Mouse (Mus musculus) forelimb bud, embryonic 11.5 days (tissue): Measurements from ENCODE around the gene Park7.
A peak's percentile ranks its signal among the peaks of the same experiment; 100 is the strongest.
"Not testable (repeated sequence)": the region's sequence is repeated elsewhere in the genome, so short reads cannot be mapped to it uniquely, and the experiment has no call there.

Source experiments
- DNase-seq: peaks from one replicate; pipeline ENCODE4 v3.0.0-alpha.2; 2012; ENCODE audit warnings: low read depth, low spot score

The Park7 gene

DNA sequence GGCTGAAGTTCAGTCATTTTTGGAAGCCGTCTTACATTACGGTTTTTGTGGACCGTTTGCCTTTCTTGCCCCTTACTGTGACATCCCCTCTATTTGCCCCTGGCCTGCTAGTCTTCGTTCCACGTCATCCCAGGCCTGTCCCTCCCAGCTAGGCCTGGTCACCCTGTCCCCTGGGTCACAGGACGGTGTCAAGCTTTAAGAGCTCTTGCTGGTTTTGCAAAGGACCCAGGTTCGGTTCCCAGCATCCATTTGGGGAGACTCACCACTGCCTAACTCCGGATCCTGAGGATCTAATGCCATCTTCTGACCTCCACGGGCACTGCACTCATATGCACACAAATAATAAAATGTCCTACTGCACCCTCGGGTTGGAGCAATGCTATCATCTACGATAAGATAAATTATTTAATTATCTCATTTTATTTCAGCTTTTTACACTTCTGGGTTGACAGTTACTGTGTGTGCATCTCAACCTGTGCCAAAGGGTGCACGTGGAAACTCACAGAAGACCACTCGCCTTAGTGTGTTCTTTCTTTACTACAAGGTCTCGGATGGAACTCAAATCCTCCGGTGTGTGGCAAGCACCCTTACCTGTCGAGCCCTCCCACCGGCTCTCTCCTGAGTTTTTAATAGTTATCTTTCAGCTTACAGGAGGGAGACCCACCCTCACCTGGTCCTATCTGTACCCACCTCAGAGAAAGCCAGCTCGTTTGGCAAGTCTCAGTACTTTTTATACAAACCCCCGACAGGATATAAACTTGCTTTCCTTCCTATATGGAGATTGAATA is 3.9 kb downstream of the Park7 start:
- no peak for DNase-seq

DNA sequence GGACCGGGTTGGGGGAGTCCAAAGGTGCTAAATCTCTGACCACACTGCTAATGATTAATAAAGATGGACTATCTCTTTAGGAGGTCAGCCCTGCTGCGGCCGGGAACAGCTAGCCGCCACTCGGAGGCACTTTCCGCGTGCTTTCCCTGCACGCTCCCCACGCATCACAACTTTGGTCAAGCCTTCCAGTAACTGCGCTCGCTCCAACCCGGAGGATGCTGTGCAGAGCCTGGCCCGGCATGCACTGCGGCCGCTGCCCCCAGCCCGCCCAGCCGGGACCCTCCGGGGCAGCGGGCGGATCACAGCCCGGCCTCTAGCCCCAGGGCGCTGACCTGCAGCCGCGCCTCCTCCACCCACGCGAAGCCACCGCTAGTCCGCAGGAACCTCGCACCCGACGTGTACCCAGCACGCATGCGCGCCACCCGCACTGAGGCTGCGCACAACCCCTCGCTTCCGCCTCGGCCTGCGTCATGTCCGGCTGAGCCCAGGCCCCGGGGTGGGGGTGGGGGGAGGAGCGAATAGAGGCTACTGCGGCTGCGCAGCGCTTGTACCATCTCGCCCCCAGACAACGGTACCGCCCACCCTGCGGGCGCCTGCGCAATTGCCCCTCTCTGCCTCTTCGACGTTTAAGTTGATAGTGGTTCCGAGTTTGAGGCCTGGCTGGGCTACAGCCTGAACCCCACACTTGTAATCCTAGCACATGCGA is 4.6 kb downstream of the Park7 start:
- peak; percentile 99 for DNase-seq

DNA sequence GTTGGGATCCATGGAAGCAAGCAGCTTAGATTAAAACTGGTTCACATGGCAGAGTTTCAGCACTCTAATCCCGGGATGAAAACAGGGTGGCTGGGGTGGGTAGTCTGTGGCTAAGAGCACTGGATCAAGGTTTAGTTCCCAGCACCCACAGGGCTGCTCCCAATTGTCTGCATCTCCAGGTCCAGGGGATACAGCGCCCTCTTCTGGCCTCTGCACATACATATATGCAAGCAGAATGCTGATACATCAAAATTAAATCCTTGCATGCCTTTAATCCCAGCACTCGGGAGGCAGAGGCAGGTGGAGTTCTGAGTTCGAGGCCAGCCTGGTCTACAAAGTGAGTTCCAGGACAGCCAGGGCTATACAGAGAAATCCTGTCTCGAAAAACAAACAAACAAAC is 5.7 kb downstream of the Park7 start:
- DNase-seq, result not testable (repeated sequence)

DNA sequence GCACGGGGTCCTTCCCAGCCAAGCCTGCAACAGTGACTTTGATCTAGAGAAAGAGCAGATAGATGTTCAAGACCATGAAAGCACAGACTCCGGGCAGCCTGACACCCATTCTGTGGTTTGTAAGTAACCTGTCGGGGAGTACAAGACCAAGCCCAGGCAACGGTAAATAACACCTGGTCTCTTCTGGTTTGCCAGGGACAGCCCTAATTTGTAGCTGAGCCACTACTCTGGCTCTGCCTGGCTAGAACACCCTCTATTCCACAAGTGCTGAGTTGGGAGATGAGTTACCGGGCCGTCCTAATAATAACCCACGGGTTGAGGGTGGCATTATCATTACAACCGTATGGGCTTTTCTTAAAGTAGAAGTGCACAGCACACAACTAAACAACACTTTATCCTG is 7.1 kb downstream of the Park7 start:
- no peak for DNase-seq

DNA sequence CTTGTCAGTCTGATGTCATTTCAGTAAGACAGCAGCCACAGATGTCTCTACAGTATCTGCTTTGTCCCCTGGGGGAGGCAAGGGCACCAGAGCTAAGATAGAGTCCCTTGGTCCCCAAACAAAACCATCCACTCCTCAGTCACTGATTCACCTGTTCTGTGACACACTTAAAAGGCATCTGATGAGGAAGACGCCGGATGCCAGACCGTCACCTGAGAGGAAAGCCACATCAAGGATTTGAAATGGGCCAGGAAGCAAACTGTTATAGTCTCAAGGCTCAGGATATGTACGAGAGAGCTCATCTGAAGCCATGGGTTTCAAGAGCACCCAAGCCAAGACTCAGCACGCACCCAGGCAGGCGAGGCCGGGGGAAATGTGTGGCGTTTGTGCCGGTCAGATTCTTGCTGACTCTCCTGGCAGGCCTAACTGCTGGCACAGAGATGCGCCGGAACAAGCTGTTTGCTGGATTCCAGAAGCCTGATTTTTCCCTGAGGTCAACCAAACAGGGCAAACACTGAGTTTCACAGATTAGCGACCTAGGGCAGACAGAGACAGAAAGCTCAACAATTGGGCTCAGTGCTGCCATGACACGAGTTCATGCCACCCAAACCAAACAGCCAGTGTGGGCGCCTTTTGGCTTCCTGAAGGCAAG is 11.0 kb downstream of the Park7 start:
- no peak for DNase-seq

GRCm38 (mm10) chr4:150902062-150902461 is 12.2 kb downstream of the Park7 start:
- DNase-seq, result no peak

DNA sequence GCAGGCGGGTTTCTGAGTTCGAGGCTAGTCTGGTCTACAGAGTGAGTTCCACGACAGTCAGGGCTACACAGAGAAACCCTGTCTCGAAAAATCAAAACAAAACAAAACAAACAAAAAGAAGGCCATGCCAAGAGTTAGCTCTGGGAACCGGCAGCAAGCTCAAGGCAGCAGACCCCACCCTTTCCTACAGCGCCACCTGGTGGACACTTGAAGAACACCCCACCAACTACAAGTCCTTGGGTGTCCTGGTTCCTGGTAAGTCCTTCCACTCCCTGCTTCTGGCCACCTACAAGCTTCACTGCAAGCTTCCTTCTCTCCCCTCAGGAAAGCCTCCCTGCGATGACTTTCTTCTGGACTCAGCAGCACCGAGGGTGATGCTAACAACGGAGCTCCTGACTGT is 12.6 kb downstream of the Park7 start:
- peak; percentile 71 for DNase-seq

- no peak for DNase-seq
Measured at GRCm38 (mm10) chr4:150900486-150900885, 13.8 kb downstream of the Park7 start.

DNA sequence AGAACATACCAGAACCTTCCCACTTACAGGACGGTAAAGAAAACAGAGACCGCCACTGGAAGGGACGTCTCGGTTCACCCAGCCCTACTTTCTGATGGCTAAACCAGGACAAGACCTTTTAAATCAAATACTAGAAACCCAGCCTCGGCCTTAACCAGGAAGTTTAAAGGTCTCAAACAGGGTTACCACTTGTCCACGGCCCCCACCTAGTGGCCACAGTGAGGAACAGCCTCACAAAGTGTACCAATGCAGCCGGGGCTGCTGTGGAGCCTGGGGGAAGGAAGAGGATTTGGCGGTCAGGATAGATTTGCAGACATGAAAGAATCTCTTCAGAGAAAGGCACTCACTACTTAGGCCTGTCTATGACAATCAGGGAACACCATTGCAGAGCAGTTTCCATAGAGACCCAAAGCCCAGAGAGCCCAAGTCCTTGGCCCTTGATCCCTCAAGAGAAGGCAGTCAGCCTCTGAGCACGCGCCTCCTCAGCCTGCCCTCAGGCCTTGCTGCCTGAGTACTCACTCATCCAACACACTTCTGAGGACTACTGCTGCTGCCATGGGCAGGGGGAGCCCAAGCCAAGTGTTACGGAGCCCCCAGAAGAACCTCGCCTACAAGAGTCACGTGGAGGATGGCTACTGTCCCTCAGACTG is 15.4 kb downstream of the Park7 start:
- peak; percentile 68 for DNase-seq

- no peak for DNase-seq
Measured at GRCm38 (mm10) chr4:150896896-150897624, 17.2 kb downstream of the Park7 start.

- no peak for DNase-seq
Measured at GRCm38 (mm10) chr4:150894718-150895501, 19.3 kb downstream of the Park7 start.

DNA sequence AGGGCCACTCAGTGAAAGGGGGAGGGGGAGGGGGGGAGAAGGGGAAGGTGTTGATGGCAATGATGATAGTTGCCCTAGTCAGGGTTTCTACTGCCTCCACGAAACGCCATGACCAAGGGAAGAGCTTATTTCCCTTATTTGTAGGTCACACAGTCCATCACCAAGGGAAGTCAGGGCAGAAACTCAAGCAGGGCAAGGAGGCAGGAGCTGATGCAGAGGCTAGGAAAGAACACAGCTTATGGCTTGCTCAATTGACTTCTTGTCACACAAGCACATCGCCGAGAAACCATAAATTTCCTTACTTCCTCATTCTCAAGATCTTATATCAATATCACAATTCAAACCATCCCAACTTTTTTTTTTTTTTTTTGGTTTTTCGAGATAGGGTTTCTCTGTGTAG is 22.9 kb downstream of the Park7 start:
- DNase-seq, result no peak

- no peak for DNase-seq
Measured at GRCm38 (mm10) chr4:150889955-150890315, 24.3 kb downstream of the Park7 start.

DNA sequence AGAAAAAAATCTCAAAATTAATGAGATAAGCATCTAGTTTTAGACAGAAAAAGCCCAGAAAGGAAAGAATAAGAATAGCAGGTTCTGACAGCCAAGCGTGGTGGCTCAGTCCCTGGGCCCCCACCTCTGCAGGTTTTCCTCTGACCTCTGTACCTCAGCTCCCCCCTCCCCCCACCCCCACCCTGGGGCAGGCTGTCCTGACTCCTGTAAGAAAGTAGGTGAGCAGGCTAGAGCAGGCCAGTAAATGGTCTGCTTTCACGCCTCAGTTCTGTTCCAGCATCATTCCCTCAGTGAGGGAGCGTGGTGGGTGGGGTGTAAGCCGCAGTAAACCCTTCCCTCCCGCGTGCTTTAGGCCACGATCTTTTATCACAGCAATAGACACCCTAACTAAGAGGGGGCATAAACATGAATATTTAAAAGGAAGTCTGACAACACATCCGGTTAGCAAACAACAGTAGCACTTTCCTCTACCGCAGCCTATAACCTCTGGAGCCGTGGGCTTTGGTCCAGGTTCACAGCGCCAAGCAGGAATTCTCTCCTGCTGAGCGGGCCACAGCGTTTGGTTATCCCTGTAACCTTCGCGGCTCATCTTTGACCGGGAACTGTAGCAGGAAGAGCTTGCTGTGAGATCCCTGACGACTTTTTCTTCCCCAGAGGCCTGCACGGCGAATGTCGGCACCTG is 24.8 kb downstream of the Park7 start:
- DNase-seq, result no peak

DNA sequence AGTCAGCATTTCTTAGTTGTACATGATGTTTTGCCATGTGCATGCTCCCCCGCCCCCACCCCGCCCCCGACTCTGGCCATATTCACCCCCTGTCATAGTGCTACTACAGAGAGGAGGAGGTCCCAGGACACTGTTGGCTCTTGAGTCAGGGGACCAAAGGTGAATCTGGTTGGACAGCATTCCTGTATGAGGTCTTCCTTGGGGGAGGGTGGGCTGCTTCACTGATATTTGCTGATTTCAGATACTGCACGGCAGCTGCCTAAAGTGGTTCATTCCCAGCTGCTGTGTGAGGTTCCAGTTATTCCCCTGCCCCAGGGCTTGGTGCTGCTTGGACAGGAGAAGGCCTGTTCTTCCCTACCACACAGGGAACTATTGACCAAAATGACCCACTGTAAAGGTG is 25.7 kb downstream of the Park7 start:
- no peak for DNase-seq

- no peak for DNase-seq
Measured at GRCm38 (mm10) chr4:150887903-150888302, 26.3 kb downstream of the Park7 start.

- DNase-seq, result no peak
Measured at GRCm38 (mm10) chr4:150882632-150883031, 31.6 kb downstream of the Park7 start.

DNA sequence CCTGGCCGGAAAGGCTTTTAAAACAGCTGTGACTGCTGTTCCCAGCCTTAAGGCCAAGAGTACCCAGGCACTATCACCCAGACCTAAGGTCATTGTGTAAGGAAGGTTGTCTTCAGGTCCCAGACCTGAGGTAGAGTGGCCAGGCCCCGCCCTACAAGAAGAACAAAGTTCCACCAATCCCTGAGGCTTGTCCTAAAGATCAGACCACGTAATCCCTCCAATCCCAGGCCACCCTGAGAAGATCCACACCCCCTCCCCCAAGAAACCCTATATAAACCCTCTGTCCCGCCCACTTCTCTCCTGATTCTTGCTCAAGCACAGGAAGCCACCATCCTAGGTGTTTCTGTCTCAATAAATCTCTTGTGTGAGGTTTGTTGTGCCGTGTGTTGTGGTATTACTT is 33.9 kb downstream of the Park7 start:
- no peak for DNase-seq

- DNase-seq, result no peak
Measured at GRCm38 (mm10) chr4:150879631-150880030, 34.6 kb downstream of the Park7 start.

DNA sequence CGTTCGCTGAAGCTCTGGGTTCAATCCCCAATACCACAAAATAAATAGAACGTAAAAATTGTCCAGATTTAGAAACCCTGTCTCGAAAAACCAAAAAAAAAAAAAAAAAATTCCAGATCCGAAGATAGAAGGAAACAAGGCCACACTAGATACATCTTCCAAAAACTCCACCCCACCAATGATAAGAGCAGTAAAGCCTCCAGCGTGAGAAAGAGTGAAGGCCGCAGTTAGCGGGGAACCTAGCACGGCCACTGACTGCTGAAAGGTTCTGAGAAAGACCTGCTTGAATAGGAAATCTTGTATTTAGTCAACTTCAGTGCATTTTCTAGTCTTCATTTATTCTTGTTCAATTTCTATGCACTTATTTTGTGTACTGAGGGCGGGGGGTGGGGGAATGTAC is 38.8 kb downstream of the Park7 start:
- no peak for DNase-seq
